13 mouse cellular contexts compared by ENCODE assay signal in the genomic region with DNA sequence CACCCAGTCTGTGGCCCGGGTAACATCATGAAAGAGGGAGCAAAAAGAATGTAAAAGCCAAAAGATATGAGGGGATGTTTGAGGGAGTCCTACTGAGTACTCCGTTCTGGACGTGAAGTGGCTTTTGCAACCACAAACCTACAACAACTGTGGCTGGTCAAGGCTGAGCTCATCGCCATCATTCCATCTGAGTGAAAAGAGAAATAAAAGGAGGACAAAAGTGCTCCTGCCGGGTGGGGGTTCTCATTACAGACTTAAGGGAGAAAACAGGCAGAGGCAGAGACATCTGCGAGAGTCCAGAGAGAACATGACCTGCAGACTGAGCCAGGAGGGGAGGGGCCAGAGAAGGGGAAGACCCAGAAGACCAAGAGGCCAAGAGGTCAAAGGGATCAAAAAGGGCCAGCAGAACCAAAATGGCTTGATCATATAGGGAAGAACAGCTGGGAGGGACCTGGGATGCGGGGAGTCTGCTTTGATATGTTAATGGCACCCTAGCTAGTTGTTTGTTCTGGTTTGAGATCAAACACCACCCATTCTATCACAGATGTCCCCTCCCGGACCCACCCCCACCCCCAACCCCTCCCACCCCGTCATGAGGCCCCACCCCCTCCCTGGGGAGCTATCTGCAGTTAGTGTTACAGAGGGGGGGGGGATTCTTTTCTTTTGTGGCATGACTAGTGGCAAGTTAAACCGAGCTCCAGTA. TPM values are rescaled to one million over a fixed set of nuclear protein-coding genes. Genes with fewer than 3 reads are reported as not detected.
DNase-seq lines count a peak whose midpoint lies in the region; ATAC-seq lines count a peak whose summit lies in the region.
"Had no signal": no experiment of that assay in that cellular context is flagged by ENCODE, and none has a peak within 500 bp of the region (broad histone marks: within the 10 kb centered on the region; RNA-seq: fewer than 3 reads in every experiment).

No protein-coding gene starts in this region.

- H3K9ac ChIP-seq in hindbrain, embryonic 12.5 days: no peak overlapping the region
- H3K9ac ChIP-seq in midbrain, embryonic 16.5 days (ENCODE audit: low read depth, low read length): no peak overlapping the region
- H3K9ac ChIP-seq: liver, embryonic 15.5 days had no signal

- 0 out of 2 replicates have a peak, but pooled peaks cover 2% of the 10 kb centered on the region for H3K4me1 ChIP-seq in hindbrain, embryonic 12.5 days
- no peaks in the 10 kb centered on the region for H3K4me1 ChIP-seq in midbrain, embryonic 16.5 days (ENCODE audit: control insufficient read depth, insufficient read depth, low read length)
- H3K4me1 ChIP-seq: liver, embryonic 15.5 days had no signal

- no peaks in the 10 kb centered on the region for H3K36me3 ChIP-seq in hindbrain, embryonic 12.5 days
- no peaks in the 10 kb centered on the region for H3K36me3 ChIP-seq in midbrain, embryonic 16.5 days (ENCODE audit: control insufficient read depth, insufficient read depth, low read length)
- H3K36me3 ChIP-seq: G1E; liver, embryonic 15.5 days had no signal

- ATAC-seq in hindbrain, embryonic 12.5 days (ENCODE audit: low FRiP score): peak; percentile 68
- peak; percentile 59 for ATAC-seq in midbrain, embryonic 16.5 days
- ATAC-seq in granulocyte monocyte progenitor cell, adult 5-6 weeks (replicated peaks; ENCODE audit: poor library complexity, severe bottlenecking): no peak

- H3K9me3 ChIP-seq in hindbrain, embryonic 12.5 days (replicated peaks): no peaks in the 10 kb centered on the region; the same call in 1 of the 2 replicates
- no peaks in the 10 kb centered on the region for H3K9me3 ChIP-seq in midbrain, embryonic 16.5 days (replicated peaks; ENCODE audit: control insufficient read depth, low read length, poor library complexity, severe bottlenecking)
- H3K9me3 ChIP-seq: G1E; liver, embryonic 15.5 days had no signal

- WGBS in hindbrain, embryonic 12.5 days: 13% methylated on average over 10 of the region's 10 CpGs
- WGBS in midbrain, embryonic 16.5 days: 10% methylated on average over 10 of the region's 10 CpGs

- peak overlapping the region; percentile 44 for H3K4me2 ChIP-seq in hindbrain, embryonic 12.5 days (replicated peaks)
- H3K4me2 ChIP-seq in midbrain, embryonic 16.5 days (ENCODE audit: low read length): peak overlapping the region; percentile 39
- H3K4me2 ChIP-seq: liver, embryonic 15.5 days had no signal

- peak overlapping the region; percentile 48 for H3K27ac ChIP-seq in hindbrain, embryonic 12.5 days
- H3K27ac ChIP-seq in midbrain, embryonic 16.5 days (ENCODE audit: low read length): no peak overlapping the region
- H3K27ac ChIP-seq: liver, embryonic 15.5 days had no signal

- DNase-seq in ES-CJ7 (ENCODE audit: low read depth, low spot score): peak; percentile 99
- DNase-seq in embryo, embryonic 11.5 days (ENCODE audit: low read depth, low spot score): peak; percentile 2
- no peak for DNase-seq in layer of hippocampus, postnatal 25 days (ENCODE audit: extremely low spot score in 1 of 2, low spot score in 1 of 2)
- no peak for DNase-seq in left cerebral cortex, postnatal 10 days (ENCODE audit: extremely low spot score in 1 of 2, low spot score in 2 of 2)
- no peak for DNase-seq in kidney, postnatal 4 days
- DNase-seq: adrenal gland, adult 8-10 months; right cerebral cortex, postnatal 4 days had no signal

- intact Hi-C loops in left cerebral cortex, postnatal 10 days (cut with DNase I): no loop called here

- H3K4me3 ChIP-seq in hindbrain, embryonic 12.5 days: no peak overlapping the region
- H3K4me3 ChIP-seq in midbrain, embryonic 16.5 days (ENCODE audit: low read depth, low read length): no peak overlapping the region
- H3K4me3 ChIP-seq: erythroblast, embryonic 14.5 days; liver, embryonic 15.5 days had no signal

- no peaks in the 10 kb centered on the region for H3K27me3 ChIP-seq in hindbrain, embryonic 12.5 days
- H3K27me3 ChIP-seq in midbrain, embryonic 16.5 days (ENCODE audit: control insufficient read depth, insufficient read depth, low read depth, low read length): no peaks in the 10 kb centered on the region
- H3K27me3 ChIP-seq: liver, embryonic 15.5 days had no signal

RNA-seq across cellular contexts. Expression of a gene that starts 7.3 kb away (rescaled TPM):
- polyA plus RNA-seq in hindbrain, embryonic 12.5 days (2016; fragmentation: Nextera tagmentation; extraction: Ambion mirVana): 54.6 and 56.0 TPM in 2 replicates
- 50.4 and 55.3 TPM in 2 replicates for polyA plus RNA-seq in midbrain, embryonic 16.5 days (2015; fragmentation: Nextera tagmentation; extraction: Ambion mirVana)
- 0.51 and 1.5 TPM in 2 replicates for total RNA-seq in granulocyte monocyte progenitor cell, adult 5-6 weeks (2014; fragmentation: Nextera tagmentation)
- total RNA-seq in granulocyte monocyte progenitor cell, adult 5-6 weeks (2017): 0.13 and 0.52 TPM in 2 replicates
- total RNA-seq in layer of hippocampus, postnatal 25 days (2021): 10 to 100 TPM; 39.4 to 43.1 TPM
- total RNA-seq in left cerebral cortex, postnatal 10 days (2021): 10 to 100 TPM; 73.8 to 79.5 TPM
- polyA plus RNA-seq: erythroblast, embryonic 14.5 days; G1E had no signal

Comparison
In these comparisons a context has a peak if more than half of its experiments do, and no peak if none do; other contexts are left out.
1. DNase-seq: peak in ES-CJ7 (single experiment) and embryo, embryonic 11.5 days (single experiment); none in layer of hippocampus, postnatal 25 days (0 of 2), left cerebral cortex, postnatal 10 days (0 of 2) and kidney, postnatal 4 days (0 of 2).
2. RNA of a gene that starts 7.3 kb away (total RNA-seq): 73.8 to 79.5 TPM in left cerebral cortex, postnatal 10 days and 39.4 to 43.1 TPM in layer of hippocampus, postnatal 25 days; 0.13 to 1.5 TPM in granulocyte monocyte progenitor cell, adult 5-6 weeks; every median in the first group is over 10 times any median in the second.